Mouse (Mus musculus): ENCODE results near the gene Tbce.
"Not testable (repeated sequence)": the region's sequence is repeated elsewhere in the genome, so short reads cannot be mapped to it uniquely, and the experiment has no call there.

The Tbce gene

DNA sequence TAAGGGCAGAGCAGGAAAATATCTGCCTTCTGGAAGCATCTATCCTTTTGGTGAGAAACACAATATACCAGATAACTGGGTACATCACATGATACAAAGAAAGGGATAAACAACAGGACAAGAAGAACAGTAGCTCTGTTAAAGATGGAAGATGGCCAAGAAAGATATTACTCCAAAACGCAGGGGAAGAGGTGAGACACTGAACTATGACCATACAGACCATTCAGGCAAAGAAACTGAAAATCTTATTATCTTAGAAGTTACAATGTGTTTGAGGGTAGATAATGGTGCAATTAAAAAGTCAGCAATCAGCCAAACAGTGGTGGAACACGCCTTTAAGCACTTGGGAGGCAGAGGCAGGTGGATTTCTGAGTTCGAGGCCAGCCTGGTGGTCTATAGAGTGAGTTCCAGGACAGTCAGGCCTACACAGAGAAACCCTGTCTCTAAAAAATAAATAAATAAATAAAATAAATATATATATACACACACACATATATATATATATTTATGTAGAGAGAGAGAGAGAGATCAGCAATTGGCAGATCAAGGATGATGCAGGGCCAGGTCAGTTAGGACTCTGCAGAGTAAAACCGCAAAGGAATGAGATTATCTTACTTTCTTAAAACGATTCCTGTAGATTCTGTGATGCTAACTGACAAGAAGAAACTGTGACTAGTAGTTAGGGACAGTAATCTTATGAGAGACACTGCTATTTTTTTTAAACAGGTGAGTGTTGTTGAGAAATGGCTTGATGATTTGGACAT lies 5.9 kb downstream of the Tbce start:
- no peak for DNase-seq (ENCODE audit: low spot score)

GRCm38 (mm10) chr13:14026154-14026820 lies 13.2 kb downstream of the Tbce start:
- DNase-seq (ENCODE audit: low spot score): no peak

DNA sequence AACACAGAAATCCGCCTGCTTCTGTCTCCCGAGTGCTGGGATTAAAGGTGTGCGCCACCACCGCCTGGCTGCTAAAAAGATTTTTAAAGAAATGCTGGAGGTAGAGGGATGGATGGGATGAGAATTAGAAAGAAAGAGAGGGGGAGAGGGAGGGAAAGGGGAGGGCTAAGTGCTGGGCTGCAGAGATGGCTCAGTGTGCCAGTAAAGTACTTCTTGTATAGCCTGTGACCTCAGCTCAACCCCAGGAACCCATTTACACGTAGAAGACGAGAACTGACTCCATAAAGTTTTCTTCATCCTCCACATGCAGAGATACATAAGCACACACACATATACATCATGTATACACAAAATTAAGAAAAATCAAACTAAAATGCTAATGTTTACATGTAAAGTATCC lies 13.9 kb downstream of the Tbce start:
- DNase-seq (ENCODE audit: low spot score): no peak

- DNase-seq (ENCODE audit: low spot score): not testable (repeated sequence)
Measured at GRCm38 (mm10) chr13:14021417-14021816, 18.0 kb downstream of the Tbce start.

GRCm38 (mm10) chr13:14018852-14019251 lies 20.6 kb downstream of the Tbce start:
- DNase-seq (ENCODE audit: low spot score): no peak

DNA sequence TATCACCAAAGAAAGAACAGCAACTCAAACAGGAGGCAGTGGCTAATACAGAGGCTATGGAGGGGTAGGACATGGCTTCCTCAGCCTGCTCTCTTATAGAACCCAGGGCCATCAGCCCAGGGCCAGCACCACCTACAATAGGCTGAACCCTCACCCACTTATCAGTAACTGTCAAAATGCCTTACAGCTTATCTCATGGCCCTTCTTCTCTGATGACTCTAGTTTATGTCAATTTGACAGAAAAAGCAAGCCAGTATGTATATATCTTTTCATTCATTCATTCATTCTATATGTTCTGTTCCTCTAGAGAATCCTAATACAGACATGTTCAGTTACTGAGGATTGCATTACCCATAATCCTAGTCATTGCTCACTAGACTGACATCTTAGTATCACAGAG lies 21.2 kb downstream of the Tbce start:
- no peak for DNase-seq (ENCODE audit: low spot score)

- no peak for DNase-seq (ENCODE audit: low spot score)
Measured at GRCm38 (mm10) chr13:14015609-14016008, 23.8 kb downstream of the Tbce start.

- no peak for DNase-seq (ENCODE audit: low spot score)
Measured at GRCm38 (mm10) chr13:14014540-14014939, 24.9 kb downstream of the Tbce start.

DNA sequence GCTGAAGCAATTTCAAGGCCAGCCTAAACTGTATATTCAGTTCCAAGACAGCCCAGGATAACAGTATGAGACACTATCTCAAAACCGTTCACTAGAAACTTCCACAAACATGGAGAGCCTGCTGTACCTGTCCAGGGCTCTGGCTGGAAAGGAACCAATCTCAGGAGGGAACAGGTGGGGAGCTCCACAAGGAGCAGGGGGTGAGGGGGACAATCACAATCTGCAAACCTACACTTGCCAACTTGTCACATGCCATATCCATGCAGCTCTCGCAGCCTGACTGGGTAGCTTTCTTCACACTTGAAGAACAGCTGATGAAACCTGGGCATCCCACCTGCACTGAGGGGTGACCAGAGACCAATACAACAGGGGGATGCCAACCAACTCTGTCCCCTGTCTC lies 25.4 kb downstream of the Tbce start:
- DNase-seq (ENCODE audit: low spot score): no peak

DNA sequence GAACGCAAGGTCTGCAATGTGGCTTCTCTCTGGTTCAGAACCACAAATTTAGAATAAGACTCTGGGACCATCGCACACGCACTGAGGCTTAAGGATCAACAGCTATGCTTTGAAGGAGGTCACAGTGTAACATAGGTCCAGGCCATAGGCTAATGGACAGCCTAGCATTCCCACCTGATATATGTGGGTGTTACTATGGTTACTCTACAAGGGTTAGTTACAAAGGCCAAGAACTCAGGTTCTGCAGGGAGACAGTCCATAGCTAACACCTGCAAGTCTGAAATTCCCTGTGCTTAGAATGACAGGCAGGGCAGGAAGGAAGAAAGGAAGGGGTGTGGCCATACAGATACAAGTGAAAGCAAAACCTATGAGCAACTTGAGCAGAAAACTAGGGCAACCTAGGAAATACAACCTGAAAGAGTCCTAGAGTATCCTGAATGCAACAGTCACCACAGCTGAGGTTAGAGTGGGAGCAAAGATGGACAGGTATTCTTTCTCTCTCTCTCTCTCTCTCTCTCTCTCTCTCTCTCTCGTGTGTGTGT lies 27.9 kb downstream of the Tbce start:
- no peak for DNase-seq (ENCODE audit: low spot score)

GRCm38 (mm10) chr13:14006056-14006455 lies 33.4 kb downstream of the Tbce start:
- no peak for DNase-seq (ENCODE audit: low spot score)

DNA sequence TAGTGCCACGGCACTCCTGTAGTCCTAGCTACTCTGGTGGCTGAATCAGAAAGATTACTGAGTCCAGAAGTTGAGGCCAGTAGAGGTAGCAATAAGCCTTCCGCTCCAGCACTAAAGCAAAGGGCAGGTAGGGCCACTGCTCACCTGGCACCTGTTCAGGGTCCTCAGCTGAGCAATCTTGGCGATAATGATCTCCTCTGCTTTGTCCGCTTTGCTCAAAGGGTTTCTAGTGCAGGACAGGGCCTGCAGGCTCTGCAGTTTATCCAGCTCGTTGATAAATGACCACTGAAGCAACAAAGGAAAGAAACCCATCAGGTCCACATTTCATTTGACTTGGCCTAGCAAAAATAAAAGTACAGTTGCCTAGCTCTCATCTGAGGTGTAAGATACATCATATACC lies 34.4 kb downstream of the Tbce start:
- no peak for DNase-seq (ENCODE audit: low spot score)

- DNase-seq (ENCODE audit: low spot score): no peak
Measured at GRCm38 (mm10) chr13:14004086-14004485, 35.4 kb downstream of the Tbce start.

GRCm38 (mm10) chr13:14002706-14003105 lies 36.7 kb downstream of the Tbce start:
- DNase-seq (ENCODE audit: low spot score): no peak

DNA sequence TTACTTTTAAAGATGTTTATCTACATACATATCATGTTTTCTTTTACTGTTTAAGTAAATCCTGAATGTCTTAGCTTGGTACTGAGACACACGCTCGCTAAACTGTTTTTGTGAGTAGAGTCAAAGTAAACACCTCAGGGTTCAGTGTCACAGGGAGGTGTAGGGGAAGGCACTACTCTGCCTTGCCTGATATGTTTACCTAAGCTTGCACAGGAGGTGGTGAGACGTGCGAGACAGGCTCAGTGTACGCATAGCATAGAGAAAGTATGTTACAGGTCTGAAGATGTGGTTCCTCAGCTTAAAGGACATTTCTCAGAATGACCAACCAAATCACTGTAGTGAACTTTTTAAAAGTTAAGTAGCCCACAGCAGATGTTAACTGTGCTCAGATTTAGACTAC lies 42.0 kb downstream of the Tbce start:
- no peak for DNase-seq (ENCODE audit: low spot score)

GRCm38 (mm10) chr13:13995046-13995445 lies 44.4 kb downstream of the Tbce start:
- no peak for DNase-seq (ENCODE audit: low spot score)

DNA sequence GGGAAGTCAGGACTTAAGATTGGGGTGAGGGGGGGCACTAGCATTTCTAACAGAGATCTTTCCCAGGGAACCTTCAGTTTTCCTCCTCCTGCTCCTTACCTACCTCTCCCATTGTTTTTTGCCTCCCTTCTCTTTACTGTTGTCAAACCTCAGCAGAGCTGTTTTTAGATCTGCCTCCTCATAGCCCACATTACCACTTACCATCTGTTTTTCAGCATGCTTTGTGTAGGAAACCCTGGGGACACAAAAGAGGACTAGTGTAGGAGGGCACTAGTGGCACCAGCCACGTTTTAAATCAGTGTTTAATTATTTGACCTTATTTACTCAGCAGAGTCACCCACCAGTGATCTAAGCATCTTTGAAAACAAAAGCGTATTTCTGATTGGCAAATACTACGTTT lies 46.4 kb downstream of the Tbce start:
- no peak for DNase-seq (ENCODE audit: low spot score)

- no peak for DNase-seq (ENCODE audit: low spot score)
Measured at GRCm38 (mm10) chr13:13990391-13990790, 49.0 kb downstream of the Tbce start.

DNA sequence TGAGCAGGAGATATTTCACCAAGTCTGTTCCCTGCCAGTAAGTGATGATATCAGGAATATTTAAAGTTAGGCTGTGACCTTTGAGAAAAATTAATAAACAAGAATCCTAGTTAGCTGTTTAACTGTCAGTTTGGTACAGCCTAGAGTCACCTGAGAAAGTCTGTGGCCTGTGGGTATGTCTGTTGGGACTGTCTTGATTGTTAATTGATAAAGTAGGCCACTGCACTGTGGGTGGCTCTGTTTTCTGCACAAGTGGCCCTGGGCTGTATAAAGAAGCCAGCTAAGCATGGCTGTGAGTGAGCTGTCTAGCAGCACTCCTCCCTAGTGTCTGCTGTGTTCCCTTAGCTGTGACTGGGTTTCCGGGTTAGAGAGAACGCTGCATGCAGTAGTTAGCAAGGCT lies 50.3 kb downstream of the Tbce start:
- no peak for DNase-seq (ENCODE audit: low spot score)

DNA sequence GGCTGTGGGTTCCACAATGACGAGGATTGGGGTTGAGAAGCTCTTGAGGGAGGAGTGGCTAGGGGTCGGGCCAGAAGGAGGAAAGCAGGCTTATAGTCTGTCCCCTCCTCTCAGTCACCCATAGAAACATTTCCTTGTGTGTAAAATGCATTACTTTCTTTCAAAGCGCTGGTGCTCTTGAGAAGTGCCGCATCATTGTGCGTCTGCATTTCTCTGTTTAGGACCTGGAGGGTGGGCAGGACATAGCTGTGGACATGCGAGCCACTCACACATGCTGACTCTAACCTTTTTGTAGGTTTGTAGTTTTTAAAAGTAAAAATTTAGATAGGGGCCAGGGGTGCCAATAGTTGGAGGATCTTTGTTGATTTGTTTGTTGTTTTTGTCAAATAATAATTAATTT lies 55.9 kb downstream of the Tbce start:
- no peak for DNase-seq (ENCODE audit: low spot score)

- not testable (repeated sequence) for DNase-seq (ENCODE audit: low spot score)
Measured at GRCm38 (mm10) chr13:13981842-13982241, 57.6 kb downstream of the Tbce start.

- no peak for DNase-seq (ENCODE audit: low spot score)
Measured at GRCm38 (mm10) chr13:13969796-13970195, 69.6 kb downstream of the Tbce start.

GRCm38 (mm10) chr13:13968629-13969111 lies 70.8 kb downstream of the Tbce start:
- no peak for DNase-seq (ENCODE audit: low spot score)

Measured in urinary bladder, postnatal 10 days (tissue).